Mouse (Mus musculus) erythroblast, adult 5-6 weeks (primary cell): ENCODE measurements around the gene Lrrc9. TPM values are rescaled to one million over a fixed set of nuclear protein-coding genes. Genes with fewer than 3 reads are reported as not detected.

Source experiments
- ATAC-seq: replicated peaks from 2 replicates; pipeline ENCODE4 v1.8.0; 2016; ENCODE audit warnings: moderate number of reproducible peaks, mild to moderate bottlenecking, moderate TSS enrichment, inconsistent platforms; ENCODE audit not compliant: poor library complexity, low FRiP score, severe bottlenecking
- total RNA-seq, 2 experiments: library from RNA; stranded (forward) in 1 of 2; stranded (reverse) in 1 of 2; fragments of 150-400 nt in 1 of 2; fragments of 200-764, 138-1000 nt in 1 of 2; gene quantifications; 2 replicates each; pipeline versions ENCODE4 v1.2.3 to v1.2.4; 2015 to 2017; ENCODE audit warnings: low replicate concordance in 2 of 2

Gene Lrrc9
- total RNA-seq, 2 experiments from 2014 or later = not detected

GRCm38 (mm10) chr12:72536021-72536597 is 94.4 kb downstream of the Lrrc9 start, which contains the start of gene Pcnx4:
Pcnx4 (plus strand) TSS chr12:72536383.
- peak; percentile 99 for ATAC-seq

- ATAC-seq = no peak
Measured at GRCm38 (mm10) chr12:72538571-72538970, 96.9 kb downstream of the Lrrc9 start.

DNA sequence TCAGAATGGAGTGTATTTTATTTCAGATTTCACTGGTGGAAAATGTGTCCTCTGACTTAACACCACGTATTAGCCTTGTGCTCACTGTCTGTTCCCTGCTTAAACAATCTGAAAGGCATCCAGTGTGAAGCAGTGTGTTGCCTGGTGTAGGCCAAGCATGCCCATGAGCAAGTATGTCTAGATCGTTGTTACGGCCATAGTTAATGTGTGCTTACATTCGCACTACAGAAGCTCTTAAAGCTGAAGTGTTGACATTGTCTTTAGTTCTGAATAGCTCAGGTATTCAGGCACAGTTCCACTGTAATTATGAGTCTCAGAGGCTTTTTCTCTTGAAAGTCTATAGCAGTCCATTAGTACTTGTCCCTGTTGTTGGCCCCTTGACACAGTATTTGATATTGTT is 112.7 kb downstream of the Lrrc9 start:
- ATAC-seq = no peak

DNA sequence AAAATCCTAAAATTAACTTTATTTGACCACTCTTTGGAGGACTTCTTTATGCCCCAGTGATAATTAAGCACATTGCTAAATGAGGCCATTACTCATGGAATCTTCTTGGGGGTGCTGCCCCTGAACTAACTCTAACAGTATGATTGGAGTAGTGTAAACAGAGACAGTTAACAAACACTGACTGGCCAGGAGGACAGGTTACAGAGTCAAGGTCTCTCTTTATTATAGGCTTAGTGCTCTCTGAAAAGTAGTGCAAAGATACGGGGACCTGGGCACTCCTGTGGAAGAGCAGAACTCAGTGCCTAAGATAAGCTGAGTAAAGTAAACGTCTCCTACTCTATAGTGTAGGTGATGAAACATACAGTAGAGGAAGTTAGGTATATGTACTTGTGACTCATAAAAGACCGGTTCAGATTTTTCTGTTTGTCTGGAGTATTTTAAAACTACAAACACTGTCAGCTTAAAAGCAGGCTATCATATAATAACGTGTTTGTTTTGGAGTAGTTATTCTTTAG is 122.7 kb downstream of the Lrrc9 start:
- no peak for ATAC-seq

Other genes starting within 250 kb of the Lrrc9 start
- 0.63 TPM in 1 of 2 replicates, not detected in the other for gene Rtn1, start 32.8 kb upstream of the Lrrc9 start, total RNA-seq (2015; ENCODE audit: low replicate concordance)
- gene Rtn1, start 32.8 kb upstream of the Lrrc9 start, total RNA-seq (2017; ENCODE audit: low replicate concordance) = not detected in 2 replicates
- gene Pcnx4, start 94.5 kb downstream of the Lrrc9 start, total RNA-seq (2015; ENCODE audit: low replicate concordance) = 0.63 and 0.77 TPM in 2 replicates
- gene Pcnx4, start 94.5 kb downstream of the Lrrc9 start, total RNA-seq (2017; ENCODE audit: low replicate concordance) = 0.14 TPM in 1 of 2 replicates, not detected in the other
- not detected in 2 replicates for gene Gm4756, start 207.8 kb downstream of the Lrrc9 start, total RNA-seq (2015; ENCODE audit: low replicate concordance)
- gene Gm4756, start 207.8 kb downstream of the Lrrc9 start, total RNA-seq (2017; ENCODE audit: low replicate concordance) = not detected in 2 replicates
- 35.1 and 46.1 TPM in 2 replicates for gene Dhrs7, start 223.0 kb downstream of the Lrrc9 start, total RNA-seq (2015; ENCODE audit: low replicate concordance)
- 34.8 and 45.1 TPM in 2 replicates for gene Dhrs7, start 223.0 kb downstream of the Lrrc9 start, total RNA-seq (2017; ENCODE audit: low replicate concordance)